Mouse (Mus musculus): ENCODE measurements at regions not wholly inside any gene's neighbourhood (a gene's known extent, or its start where the extent isn't known, plus 50 kb on each side); places are given as distances from the start of the nearest gene placed in this dataset.
"Not testable (repeated sequence)": the region's sequence is repeated elsewhere in the genome, so short reads cannot be mapped to it uniquely, and the experiment has no call there.

GRCm38 (mm10) chr13:74563483-74564330, 69.9 kb upstream of the Zfp825 start:
- peak; percentile 91 for DNase-seq (ENCODE audit: low read depth)

GRCm38 (mm10) chr13:74564331-74564727, 70.5 kb upstream of the Zfp825 start:
- not testable (repeated sequence) for DNase-seq (ENCODE audit: low read depth)

GRCm38 (mm10) chr13:74569967-74570366, 69.4 kb upstream of the Erap1 start:
- peak; percentile 43 for DNase-seq (ENCODE audit: low read depth)

All from 416B (cell line).